Mouse (Mus musculus) small intestine, adult 2 months (tissue): ENCODE data around the gene Gm21293. TPM values are rescaled to one million over a fixed set of nuclear protein-coding genes. Genes with fewer than 3 reads are reported as not detected.
"Not testable (repeated sequence)": the region's sequence is repeated elsewhere in the genome, so short reads cannot be mapped to it uniquely, and the experiment has no call there.

Experiments
- H3K27ac ChIP-seq: fragments of 200-500 bp; 2 replicates; pipeline ENCODE4 v1.5.1; 2012; ENCODE audit warnings: low read depth, low read length, control low read depth, inconsistent platforms; ENCODE audit not compliant: insufficient read depth
- H3K27me3 ChIP-seq: fragments of 200-500 bp; 2 replicates; pipeline ENCODE4 v1.6.1; 2012; ENCODE audit warnings: mild to moderate bottlenecking, moderate library complexity, low read length, inconsistent platforms; ENCODE audit not compliant: control insufficient read depth, insufficient read depth
- H3K36me3 ChIP-seq: fragments of 200-500 bp; 2 replicates; pipeline ENCODE4 v1.6.1; 2012; ENCODE audit warnings: mild to moderate bottlenecking, low read length, control low read depth, inconsistent platforms; ENCODE audit not compliant: control insufficient read depth, insufficient read depth
- H3K4me1 ChIP-seq: fragments of 200-500 bp; 2 replicates; pipeline ENCODE4 v1.6.1; 2012; ENCODE audit warnings: low read length, inconsistent platforms, mixed read lengths; ENCODE audit not compliant: control insufficient read depth, insufficient read depth, insufficient read length
- H3K4me3 ChIP-seq: fragments of 200-500 bp; 2 replicates; pipeline ENCODE4 v1.5.1; 2012; ENCODE audit warnings: low read depth, mild to moderate bottlenecking, control low read depth, inconsistent platforms, low read length, moderate library complexity
- CTCF ChIP-seq: fragments of 200-500 bp; IDR thresholded peaks from 2 replicates; pipeline ENCODE4 v1.5.1; 2012; ENCODE audit warnings: low read depth, mild to moderate bottlenecking, control low read depth, inconsistent platforms, low read length, moderate library complexity, mixed read lengths; ENCODE audit not compliant: insufficient replicate concordance, insufficient read length; ENCODE audit errors: extremely low read depth
- POLR2A ChIP-seq: fragments of 200-500 bp; IDR thresholded peaks from 2 replicates; pipeline ENCODE4 v1.6.1; 2012; ENCODE audit warnings: low read depth, mild to moderate bottlenecking, control low read depth, inconsistent platforms, low read length, moderate library complexity
- WGBS: fragments of 180-500 bp; shearing (Covaris S2); methylation state at CpG from one replicate; pipeline ENCODE4 v1.1.7; 2018; 5-methylcytosine and 5-hydroxymethylcytosine counted together
- polyA plus RNA-seq: library from polyadenylated mRNA; depleted of rRNA; stranded (reverse); fragments of >200 nt; gene quantifications from 2 replicates; pipeline ENCODE4 v1.2.3, GENCODE M21; 2012; rRNA removed

Gene Gm21293
- not detected in 2 replicates for polyA plus RNA-seq

DNA sequence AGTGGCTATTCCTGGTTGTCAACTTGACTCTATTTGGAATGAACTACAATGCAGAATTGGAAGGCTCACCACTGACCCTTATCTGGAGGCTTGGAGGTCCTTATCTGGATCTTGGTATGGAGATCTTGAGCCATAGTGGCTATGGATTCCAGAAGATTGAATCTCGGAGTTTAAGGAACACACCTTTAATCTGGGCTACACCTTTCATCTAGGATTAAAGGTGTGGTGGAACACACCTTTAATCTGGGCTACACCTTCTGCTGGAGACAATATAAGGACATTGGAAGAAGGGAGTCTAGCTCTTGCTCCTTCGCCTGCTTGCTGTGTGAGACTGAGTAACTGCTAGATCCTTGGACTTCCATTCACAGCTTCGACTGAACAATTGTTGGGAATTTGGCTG is at the start of gene Gm21293:
TSS of gene Gm21293 (plus strand) at position 301 of the 400 bp plus-strand sequence.
- not testable (repeated sequence) for H3K4me3 ChIP-seq, H3K4me1 ChIP-seq, H3K27me3 ChIP-seq, H3K36me3 ChIP-seq, H3K27ac ChIP-seq
- no CpG with 5 or more reads among the region's 3 CpGs for WGBS

DNA sequence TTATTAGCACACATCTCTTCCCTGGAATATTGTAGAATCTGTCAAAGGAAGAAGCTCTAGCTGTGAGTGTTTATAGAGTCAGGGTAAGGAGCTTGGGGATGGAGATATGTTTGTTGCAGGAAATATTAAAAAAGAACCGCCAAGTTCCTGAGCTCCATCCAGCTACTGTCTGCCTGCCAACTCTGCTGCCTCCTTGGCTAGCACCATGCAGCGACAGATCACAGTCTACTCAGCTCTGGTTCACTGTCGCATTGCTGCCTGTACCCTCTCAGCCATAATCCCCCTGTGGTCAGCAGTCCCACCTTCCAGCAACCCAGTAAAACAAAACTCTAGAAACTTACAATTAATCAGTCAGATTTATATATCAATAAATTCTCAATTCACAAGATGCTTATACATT is 32.7 kb upstream of the Gm21293 start:
- no peaks in the 10 kb centered on the region for H3K36me3 ChIP-seq
- 71% methylated on average over 3 of the region's 3 CpGs for WGBS
- no peak overlapping the region for H3K4me3 ChIP-seq
- no peak overlapping the region for H3K27ac ChIP-seq
- H3K4me1 ChIP-seq, result no peaks in the 10 kb centered on the region
- TF ChIP-seq POLR2A (no peak), CTCF (no peak)
- H3K27me3 ChIP-seq, result no peaks in the 10 kb centered on the region

GRCm38 (mm10) chr10:104118312-104118711 is 24.5 kb upstream of the Gm21293 start:
- TF ChIP-seq POLR2A (no peak), CTCF (no peak)
- no peak overlapping the region for H3K4me3 ChIP-seq
- no peaks in the 10 kb centered on the region for H3K36me3 ChIP-seq
- H3K27ac ChIP-seq, result no peak overlapping the region
- 54% methylated on average over 2 of the region's 2 CpGs for WGBS
- no peaks in the 10 kb centered on the region for H3K27me3 ChIP-seq
- no peaks in the 10 kb centered on the region for H3K4me1 ChIP-seq

GRCm38 (mm10) chr10:104151197-104151596 is 8.4 kb downstream of the Gm21293 start, which contains the start of gene Gm6763:
Gene Gm6763, plus strand, starts transcription at chr10:104151497.
- H3K36me3 ChIP-seq, H3K27ac ChIP-seq, H3K4me1 ChIP-seq, H3K27me3 ChIP-seq, H3K4me3 ChIP-seq: not testable (repeated sequence)
- no CpG with 5 or more reads among the region's 3 CpGs for WGBS

- not testable (repeated sequence) for H3K4me1 ChIP-seq, H3K36me3 ChIP-seq, H3K27me3 ChIP-seq, H3K27ac ChIP-seq, H3K4me3 ChIP-seq
- no CpG with 5 or more reads among the region's 3 CpGs for WGBS
These were observed 16.9 kb downstream of the Gm21293 start, which contains the start of gene Gm8764 for GRCm38 (mm10) chr10:104159706-104160105. Gene Gm8764, plus strand, starts transcription at chr10:104160006.

DNA sequence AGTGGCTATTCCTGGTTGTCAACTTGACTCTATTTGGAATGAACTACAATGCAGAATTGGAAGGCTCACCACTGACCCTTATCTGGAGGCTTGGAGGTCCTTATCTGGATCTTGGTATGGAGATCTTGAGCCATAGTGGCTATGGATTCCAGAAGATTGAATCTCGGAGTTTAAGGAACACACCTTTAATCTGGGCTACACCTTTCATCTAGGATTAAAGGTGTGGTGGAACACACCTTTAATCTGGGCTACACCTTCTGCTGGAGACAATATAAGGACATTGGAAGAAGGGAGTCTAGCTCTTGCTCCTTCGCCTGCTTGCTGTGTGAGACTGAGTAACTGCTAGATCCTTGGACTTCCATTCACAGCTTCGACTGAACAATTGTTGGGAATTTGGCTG is 25.4 kb downstream of the Gm21293 start, which contains the start of gene Gm21304:
TSS of gene Gm21304 (plus strand) at position 301 of the 400 bp plus-strand sequence.
- H3K4me3 ChIP-seq, H3K27me3 ChIP-seq, H3K36me3 ChIP-seq, H3K4me1 ChIP-seq, H3K27ac ChIP-seq: not testable (repeated sequence)
- WGBS, result no CpG with 5 or more reads among the region's 3 CpGs

DNA sequence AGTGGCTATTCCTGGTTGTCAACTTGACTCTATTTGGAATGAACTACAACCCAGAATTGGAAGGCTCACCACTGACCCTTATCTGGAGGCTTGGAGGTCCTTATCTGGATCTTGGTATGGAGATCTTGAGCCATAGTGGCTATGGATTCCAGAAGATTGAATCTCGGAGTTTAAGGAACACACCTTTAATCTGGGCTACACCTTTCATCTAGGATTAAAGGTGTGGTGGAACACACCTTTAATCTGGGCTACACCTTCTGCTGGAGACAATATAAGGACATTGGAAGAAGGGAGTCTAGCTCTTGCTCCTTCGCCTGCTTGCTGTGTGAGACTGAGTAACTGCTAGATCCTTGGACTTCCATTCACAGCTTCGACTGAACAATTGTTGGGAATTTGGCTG is 33.9 kb downstream of the Gm21293 start, which contains the start of gene Gm21312:
TSS of gene Gm21312 (plus strand) at position 301 of the 400 bp plus-strand sequence.
- no CpG with 5 or more reads among the region's 3 CpGs for WGBS
- not testable (repeated sequence) for H3K36me3 ChIP-seq, H3K4me1 ChIP-seq, H3K27ac ChIP-seq, H3K27me3 ChIP-seq, H3K4me3 ChIP-seq

GRCm38 (mm10) chr10:104185233-104185632 is 42.4 kb downstream of the Gm21293 start, which contains the start of gene Gm20765:
Gene Gm20765, plus strand, starts transcription at chr10:104185533.
- no CpG with 5 or more reads among the region's 3 CpGs for WGBS

GRCm38 (mm10) chr10:104193742-104194141 is 51.0 kb downstream of the Gm21293 start, which contains the start of gene Gm4340:
Gene Gm4340, plus strand, starts transcription at chr10:104194042.
- not testable (repeated sequence) for H3K27me3 ChIP-seq, H3K27ac ChIP-seq, H3K36me3 ChIP-seq, H3K4me3 ChIP-seq, H3K4me1 ChIP-seq
- no CpG with 5 or more reads among the region's 3 CpGs for WGBS

More at GRCm38 (mm10) chr10:104185233-104185632, 42.4 kb downstream of the Gm21293 start, which contains the start of gene Gm20765:
- H3K4me3 ChIP-seq, H3K36me3 ChIP-seq, H3K27ac ChIP-seq, H3K27me3 ChIP-seq, H3K4me1 ChIP-seq: not testable (repeated sequence)
